24 mouse cellular contexts compared by ENCODE assay signal in genomic region chr8:84429492-84429891, GRCm38 (mm10). TPM values are rescaled to one million over a fixed set of nuclear protein-coding genes. Genes with fewer than 3 reads are reported as not detected.
DNase-seq lines count a peak whose midpoint lies in the region; TF ChIP-seq lines count a peak whose summit lies in the region.
"Had no signal": no experiment of that assay in that cellular context is flagged by ENCODE, and none has a peak within 500 bp of the region (broad histone marks: within the 10 kb centered on the region; RNA-seq: fewer than 3 reads in every experiment).

No protein-coding gene starts in this region.

- WGBS in cerebellum, adult 2 months: 11% methylated on average over 5 of the region's 5 CpGs

- no peak overlapping the region for H3K4me3 ChIP-seq in cerebellum, adult 2 months (replicated peaks; ENCODE audit: insufficient read depth, low read depth, low read length)
- H3K4me3 ChIP-seq in ES-Bruce4 (ENCODE audit: low read depth, low read length): no peak overlapping the region
- H3K4me3 ChIP-seq: embryonic facial prominence, embryonic 12.5 days; layer of hippocampus, adult 2 months; liver, embryonic 12.5 days; megakaryocyte, embryonic 14.5 days had no signal

- TF ChIP-seq CTCF in cerebellum, adult 2 months (IDR thresholded peaks at IDR 0.05; ENCODE audit: borderline replicate concordance, insufficient read depth, low read depth, low read length): no peak
- no peak for TF ChIP-seq CTCF in ES-Bruce4 (IDR thresholded peaks at IDR 0.05; ENCODE audit: low read depth, low read length)

- no peak for TF ChIP-seq POLR2A in cerebellum, adult 2 months (IDR thresholded peaks at IDR 0.05; ENCODE audit: borderline replicate concordance, insufficient read depth, low read length)
- TF ChIP-seq POLR2A in ES-Bruce4 (IDR thresholded peaks at IDR 0.05; ENCODE audit: insufficient read depth, low read length): no peak

- H3K9me3 ChIP-seq in ES-Bruce4 (replicated peaks; ENCODE audit: control insufficient read depth, insufficient read depth, low read length, poor library complexity, severe bottlenecking): no peaks in the 10 kb centered on the region
- H3K9me3 ChIP-seq: embryonic facial prominence, embryonic 12.5 days; liver, embryonic 12.5 days; megakaryocyte, embryonic 14.5 days had no signal

- no peak overlapping the region for H3K9ac ChIP-seq in ES-Bruce4 (ENCODE audit: low read depth, poor library complexity, severe bottlenecking)
- H3K9ac ChIP-seq: embryonic facial prominence, embryonic 12.5 days; liver, embryonic 12.5 days; liver, postnatal 0 days had no signal

- H3K36me3 ChIP-seq in ES-Bruce4 (ENCODE audit: control insufficient read depth, insufficient read depth, low read length, poor library complexity, severe bottlenecking): no peaks in the 10 kb centered on the region
- H3K36me3 ChIP-seq: embryonic facial prominence, embryonic 12.5 days; liver, embryonic 12.5 days had no signal

- peaks cover 63% of the 10 kb centered on the region for H3K4me1 ChIP-seq in cerebellum, adult 2 months (ENCODE audit: control insufficient read depth, insufficient read depth, low read length)
- peaks cover 2% of the 10 kb centered on the region for H3K4me1 ChIP-seq in ES-Bruce4 (ENCODE audit: control insufficient read depth, insufficient read depth, low read length)
- H3K4me1 ChIP-seq: embryonic facial prominence, embryonic 12.5 days; liver, embryonic 12.5 days had no signal

- H3K27ac ChIP-seq in cerebellum, adult 2 months (ENCODE audit: insufficient read depth, low read length): peak overlapping the region; percentile 36
- H3K27ac ChIP-seq in ES-Bruce4 (ENCODE audit: insufficient read depth, low read length): peak overlapping the region; percentile 27; the same call in 1 of the 2 replicates
- H3K27ac ChIP-seq: embryonic facial prominence, embryonic 12.5 days; layer of hippocampus, adult 2 months; liver, embryonic 12.5 days had no signal

- H3K27me3 ChIP-seq in cerebellum, adult 2 months (ENCODE audit: control insufficient read depth, insufficient read depth, low read length): no peaks in the 10 kb centered on the region
- H3K27me3 ChIP-seq in ES-Bruce4 (ENCODE audit: control insufficient read depth, insufficient read depth, low read length, poor library complexity, severe bottlenecking): no peaks in the 10 kb centered on the region
- H3K27me3 ChIP-seq: embryonic facial prominence, embryonic 12.5 days; liver, embryonic 12.5 days had no signal

- TF ChIP-seq EP300 in ES-Bruce4 (IDR thresholded peaks at IDR 0.05; ENCODE audit: insufficient read depth, low read depth, low read length): no peak

- DNase-seq in cerebellum, adult 2 months: no peak
- DNase-seq in cerebellum, adult 9-11 months: no peak
- peak; percentile 52 to 55 for DNase-seq in left cerebral cortex, adult 9 months (ENCODE audit: low spot score in 2 of 2)
- no peak for DNase-seq in left cerebral cortex, adult 11 months (ENCODE audit: low spot score)
- peak; percentile 84 for DNase-seq in brain, adult 2 months (ENCODE audit: low read depth, low spot score)
- no peak for DNase-seq in testis, postnatal 10 days (ENCODE audit: low spot score)
- no peak for DNase-seq in adrenal gland, postnatal 14 days
- DNase-seq: adrenal gland, adult 2 months; cerebellum, adult 9-10 months; embryo, embryonic 11 days; gastrocnemius, postnatal 10 days; heart, postnatal 14 days; kidney, adult 2 months; kidney, postnatal 36 days; liver, postnatal 0 days; lung, postnatal 4 days; midbrain, embryonic 14.5 days; thymus, postnatal 25 days had no signal

RNA-seq across cellular contexts. Expression of gene Cacna1a, which starts 41.3 kb away (rescaled TPM):
- 220 and 260 TPM in 2 replicates for polyA plus RNA-seq in cerebellum, adult 2 months (2012; rRNA removed)
- polyA plus RNA-seq in ES-Bruce4 (2011; ENCODE audit: insufficient read depth, insufficient read length, low read depth, missing spikeins): 24.0 and 38.3 TPM in 2 replicates
- total RNA-seq in adrenal gland, postnatal 14 days (2021): 4.5 and 10.4 TPM in 2 replicates
- total RNA-seq: monocyte, adult 5-6 weeks had no signal

Comparison
In these comparisons a context has a peak if more than half of its experiments do, and no peak if none do; other contexts are left out.
1. DNase-seq: peak in left cerebral cortex, adult 9 months (2 of 2) and brain, adult 2 months (single experiment); none in cerebellum, adult 2 months (0 of 2), cerebellum, adult 9-11 months (single experiment), left cerebral cortex, adult 11 months (single experiment), testis, postnatal 10 days (single experiment) and adrenal gland, postnatal 14 days (single experiment).